Mouse (Mus musculus) layer of hippocampus, postnatal 14 days (tissue): ENCODE measurements around the gene B4galt4. TPM values are rescaled to one million over a fixed set of nuclear protein-coding genes. Genes with fewer than 3 reads are reported as not detected.
"Not testable (repeated sequence)": the region's sequence is repeated elsewhere in the genome, so short reads cannot be mapped to it uniquely, and the experiment has no call there.

Experiments
- DNase-seq, 2 experiments: peaks; one replicate each; pipeline ENCODE4 v3.0.0; 2021 to 2022; ENCODE audit warnings: low spot score in 2 of 2, mixed read lengths in 1 of 2
- total RNA-seq, 2 experiments: library from RNA; stranded (reverse); gene quantifications; 2 replicates each; pipeline ENCODE4 v1.2.3; 2021

B4galt4 gene
- total RNA-seq, 2 experiments from 2014 or later = 28.1 to 35.9 TPM

DNA sequence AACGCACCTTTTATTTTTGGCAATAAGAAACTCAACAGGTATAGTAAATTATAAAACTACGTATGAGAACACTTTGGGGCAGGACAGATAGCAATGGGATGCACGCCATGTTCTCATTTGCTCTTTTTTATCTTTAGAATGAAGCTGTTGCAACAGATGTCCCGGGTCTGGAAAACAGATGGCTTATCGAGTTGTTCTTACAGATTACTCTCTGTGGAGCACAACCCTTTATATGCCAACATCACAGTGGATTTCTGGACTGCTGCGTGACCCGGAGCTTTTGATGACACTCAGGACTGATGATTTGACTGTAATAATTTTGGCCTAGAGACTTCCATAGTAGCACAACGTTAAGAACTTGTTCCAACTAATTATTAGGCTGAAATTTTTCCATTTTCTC lies 25.7 kb downstream of the B4galt4 start:
- peak; percentile 67 to 84 for DNase-seq

DNA sequence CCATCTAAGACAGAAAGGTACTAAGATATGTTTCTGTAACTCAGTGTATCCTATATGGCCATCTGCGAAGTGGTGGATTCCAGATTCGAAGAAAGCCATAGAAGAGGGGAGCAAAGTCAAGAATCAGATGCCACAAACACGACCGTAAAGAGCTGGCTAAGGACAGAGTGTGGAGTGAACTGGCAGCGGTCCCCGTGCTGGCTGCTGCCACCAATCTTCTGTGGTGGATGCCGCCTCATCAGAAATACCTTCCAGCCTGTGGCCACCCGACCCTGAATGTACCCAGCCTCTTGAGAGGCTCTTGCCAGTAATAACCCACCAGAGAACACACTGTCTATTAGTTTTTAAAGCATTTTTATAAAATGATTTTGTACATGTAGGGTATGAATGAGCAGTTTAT lies 26.3 kb downstream of the B4galt4 start:
- DNase-seq = no peak

DNA sequence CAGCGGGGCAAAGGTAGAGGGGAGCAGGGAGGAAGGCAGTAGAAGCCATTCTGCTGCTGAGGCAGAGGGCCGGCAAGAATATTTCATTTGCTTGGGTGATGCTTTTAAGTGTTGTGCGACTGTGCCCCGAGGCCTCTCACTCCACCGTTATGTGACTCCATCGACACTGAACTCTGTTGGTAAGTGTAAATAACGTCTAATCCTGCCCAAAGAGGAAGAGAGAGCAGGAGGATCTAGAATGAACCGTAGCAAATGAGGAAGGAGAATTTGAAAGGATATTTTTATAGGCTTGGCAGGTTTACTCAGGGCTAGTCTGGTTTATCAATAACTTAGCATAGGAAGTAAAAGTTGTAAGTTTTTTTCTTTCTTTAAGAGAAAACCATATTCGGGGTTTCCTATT lies 27.5 kb downstream of the B4galt4 start:
- no peak for DNase-seq

DNA sequence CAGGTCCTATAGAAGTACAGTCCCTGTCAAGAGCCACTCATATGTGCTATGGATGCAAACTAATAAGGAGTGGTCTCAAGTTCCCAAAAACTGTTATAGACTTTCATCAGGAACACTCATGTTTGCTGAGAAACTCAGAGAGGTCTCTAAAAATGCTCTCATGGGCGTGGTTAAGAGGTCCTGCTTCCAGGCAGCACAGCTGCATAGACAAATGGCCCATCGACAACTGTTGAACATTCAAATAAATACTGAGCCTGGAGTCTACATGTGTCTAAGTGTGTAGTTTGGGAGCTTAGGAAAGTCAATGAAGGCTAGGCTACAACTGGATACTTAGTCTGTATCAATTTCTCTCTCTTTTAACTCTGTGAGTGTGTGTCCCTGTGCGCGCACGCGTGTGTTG lies 29.1 kb downstream of the B4galt4 start:
- no peak for DNase-seq

DNA sequence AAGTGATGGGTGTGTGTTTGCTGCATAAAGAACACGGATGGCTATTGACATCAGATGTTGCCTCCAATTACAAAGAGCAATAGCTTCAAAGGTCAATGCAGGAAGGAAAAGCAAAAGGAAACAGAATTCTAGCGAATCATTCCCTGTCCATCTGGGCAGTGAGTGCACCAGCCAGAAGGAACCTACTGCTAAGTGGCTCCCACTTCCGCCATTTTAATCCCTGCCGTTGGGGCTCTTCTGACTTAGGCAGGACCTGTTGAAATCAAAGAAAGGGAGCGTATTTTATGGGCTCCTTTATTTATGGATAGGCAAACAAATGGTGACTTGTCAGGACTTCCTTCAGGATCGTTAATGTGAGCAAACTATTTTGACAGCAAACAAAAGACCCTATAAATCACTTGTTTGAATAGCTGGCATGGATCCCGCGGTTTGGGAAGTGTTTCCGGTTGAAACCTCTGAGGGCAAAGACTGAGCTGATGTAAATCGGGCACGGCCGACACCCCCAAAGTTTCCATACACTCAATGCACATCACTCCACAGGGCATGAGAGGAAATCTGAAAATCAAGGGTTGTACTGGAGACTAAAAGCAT lies 30.9 kb downstream of the B4galt4 start:
- no peak for DNase-seq

DNA sequence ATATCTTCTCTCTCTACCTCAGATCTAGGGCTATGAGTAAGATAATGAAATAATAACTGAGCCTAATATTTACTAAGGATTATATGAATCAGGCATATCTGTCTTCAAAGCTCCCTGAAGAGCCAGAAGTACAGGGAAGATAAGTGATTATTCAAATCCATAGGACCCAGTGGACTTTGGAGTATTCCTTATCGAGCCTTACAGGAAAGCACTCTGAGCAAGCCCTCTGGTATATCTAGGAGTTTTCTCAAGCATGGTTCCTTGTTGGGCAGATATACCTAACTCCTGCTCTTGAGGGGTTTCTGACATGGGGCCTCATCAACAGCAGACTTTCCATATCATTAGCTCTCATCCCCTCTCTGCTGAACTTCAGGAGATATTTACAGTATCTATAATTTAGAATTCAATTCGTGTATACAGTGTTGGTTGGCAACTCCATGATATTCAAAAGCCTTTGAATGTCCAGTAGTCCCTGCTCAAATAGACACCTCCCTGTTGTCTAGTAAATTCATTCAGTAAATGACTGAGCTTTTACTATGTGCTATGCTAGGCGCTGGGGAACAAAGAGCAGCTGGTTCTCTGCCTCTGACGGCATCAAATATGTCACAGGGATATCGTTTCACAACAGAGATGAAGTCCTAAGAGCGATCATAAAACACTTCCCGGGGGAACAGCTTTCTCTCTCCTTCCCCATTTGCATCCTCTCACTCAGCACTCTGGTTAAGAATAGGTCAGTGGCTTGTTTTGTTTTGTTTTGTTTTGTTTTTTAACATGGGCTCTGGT lies 33.1 kb downstream of the B4galt4 start:
- DNase-seq = no peak

DNA sequence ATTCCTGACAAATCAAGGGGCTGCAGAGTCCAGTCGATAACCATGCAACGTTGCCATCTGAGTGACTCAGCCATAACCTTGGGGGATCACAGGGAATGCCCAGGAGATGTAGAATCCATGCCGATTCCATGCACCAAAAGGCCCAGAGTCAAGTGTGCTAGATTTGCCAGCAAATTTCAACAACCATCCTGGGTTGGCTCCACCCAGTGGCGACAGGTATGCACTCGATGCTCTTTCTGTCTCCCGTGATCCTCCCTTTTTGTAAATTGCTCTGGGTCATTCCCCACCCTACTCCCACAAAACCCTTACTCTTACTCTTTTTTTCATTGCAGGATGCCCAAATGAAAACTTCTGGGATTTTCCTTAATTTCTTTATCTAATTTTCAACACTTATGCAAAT lies 34.3 kb downstream of the B4galt4 start:
- no peak for DNase-seq

DNA sequence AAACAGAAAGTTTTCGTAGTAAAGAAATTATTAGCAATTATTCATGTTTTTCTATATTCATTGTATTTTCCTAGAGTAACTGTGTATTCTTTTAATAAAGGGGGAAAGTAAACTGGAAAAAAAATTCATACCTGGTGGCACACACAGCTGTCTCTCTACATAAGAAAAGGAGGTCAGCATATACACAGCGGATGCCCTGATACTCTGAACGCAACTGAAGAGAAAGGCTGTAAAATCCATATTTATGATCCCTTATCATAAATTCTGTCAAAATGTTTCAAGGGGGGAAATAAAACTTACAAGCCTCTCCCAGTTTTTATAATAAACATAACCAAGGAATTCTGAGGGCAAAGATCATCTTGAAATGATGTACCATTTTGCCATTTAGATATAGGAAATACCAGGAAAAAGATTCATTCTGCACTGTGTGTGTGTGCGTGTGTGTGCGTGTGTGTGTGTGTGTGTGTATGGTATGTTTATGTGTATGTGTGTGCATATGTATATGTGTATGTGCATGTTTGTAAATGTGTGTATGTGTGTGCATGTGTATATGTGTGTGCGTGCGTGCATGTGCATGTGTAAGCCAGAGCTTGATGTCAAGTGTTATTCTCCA lies 39.0 kb downstream of the B4galt4 start:
- no peak for DNase-seq

DNA sequence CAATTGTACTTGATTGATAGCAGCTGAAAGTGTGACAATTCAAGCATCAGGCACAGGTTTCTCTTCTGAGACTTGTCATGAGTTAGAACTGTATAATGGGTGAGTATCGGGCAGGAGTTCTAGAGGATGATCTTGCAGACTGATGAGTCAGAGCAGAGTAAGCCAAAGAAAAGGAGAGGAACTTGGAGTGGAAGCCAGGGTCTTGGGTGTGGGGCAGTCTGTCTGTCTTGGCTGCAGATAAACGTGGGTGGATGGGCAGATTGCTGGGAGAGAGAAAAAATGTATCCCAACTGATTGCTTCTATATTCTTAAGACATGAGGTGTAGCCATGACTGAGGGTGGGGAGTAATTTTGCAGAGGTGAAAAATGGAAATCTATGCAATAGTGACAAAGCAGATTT lies 39.9 kb downstream of the B4galt4 start:
- DNase-seq = no peak

DNA sequence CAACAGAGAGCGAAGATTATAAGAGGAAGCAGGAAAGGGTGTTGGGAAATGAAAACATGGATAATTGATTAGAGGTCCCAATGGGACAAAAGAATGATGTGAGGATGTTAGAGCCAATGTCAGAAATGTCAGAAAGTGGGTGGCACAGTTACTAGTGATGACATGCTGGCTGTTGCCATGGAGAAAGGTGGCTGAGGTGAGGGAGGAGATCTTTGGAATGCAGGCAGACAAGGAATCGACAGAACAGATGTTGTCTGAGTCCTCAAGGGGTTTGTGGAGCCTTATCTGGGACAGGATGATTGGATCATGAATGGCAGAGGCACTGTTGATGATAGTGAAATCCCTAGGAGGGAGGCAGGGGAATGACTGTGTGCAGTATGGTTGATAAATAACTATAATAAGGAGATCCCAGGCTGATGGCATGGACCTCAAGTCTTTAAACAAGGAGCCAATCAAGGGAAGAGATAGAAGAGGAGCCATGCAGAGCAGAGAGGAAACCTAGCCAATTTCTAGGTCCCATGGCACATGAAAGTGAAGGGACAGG lies 40.5 kb downstream of the B4galt4 start:
- no peak for DNase-seq

DNA sequence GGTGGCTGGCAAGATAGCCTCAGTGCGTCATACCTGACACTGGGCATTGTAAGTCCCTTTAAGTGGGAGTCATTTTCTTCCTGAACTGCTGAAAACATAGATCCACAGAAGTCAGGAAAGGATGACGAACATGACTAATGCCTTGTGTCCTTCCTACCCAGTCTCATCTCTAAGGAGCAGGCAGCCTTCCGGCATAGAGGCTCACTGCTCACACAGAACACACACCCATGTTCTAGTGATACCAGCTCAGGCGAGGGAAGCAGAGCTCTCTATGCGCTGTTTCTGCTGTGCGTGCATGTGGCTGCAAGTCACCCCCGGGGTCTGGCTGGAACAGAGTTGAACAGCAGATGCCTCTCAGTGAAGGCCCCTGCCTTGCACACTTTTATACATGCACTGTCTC lies 43.2 kb downstream of the B4galt4 start:
- no peak for DNase-seq

DNA sequence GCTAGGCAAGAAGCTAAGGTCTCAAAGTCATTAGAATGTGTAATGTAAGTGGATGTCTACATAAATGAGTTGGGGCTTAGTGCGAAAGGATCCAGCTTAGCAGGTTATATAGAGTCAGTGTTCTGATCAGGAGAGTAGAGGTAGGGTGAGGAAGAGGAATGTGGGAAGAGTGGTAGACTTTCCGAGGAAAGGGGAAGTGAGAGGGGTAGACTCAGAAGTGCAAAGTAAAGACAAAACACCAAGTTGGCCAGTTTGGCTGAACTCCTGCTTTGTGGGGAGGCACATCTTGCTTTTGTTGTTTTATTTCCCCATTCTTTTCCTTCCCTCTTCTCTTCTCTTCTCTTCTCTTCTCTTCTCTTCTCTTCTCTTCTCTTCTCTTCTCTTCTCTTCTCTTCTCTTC lies 47.0 kb downstream of the B4galt4 start:
- no peak for DNase-seq

DNA sequence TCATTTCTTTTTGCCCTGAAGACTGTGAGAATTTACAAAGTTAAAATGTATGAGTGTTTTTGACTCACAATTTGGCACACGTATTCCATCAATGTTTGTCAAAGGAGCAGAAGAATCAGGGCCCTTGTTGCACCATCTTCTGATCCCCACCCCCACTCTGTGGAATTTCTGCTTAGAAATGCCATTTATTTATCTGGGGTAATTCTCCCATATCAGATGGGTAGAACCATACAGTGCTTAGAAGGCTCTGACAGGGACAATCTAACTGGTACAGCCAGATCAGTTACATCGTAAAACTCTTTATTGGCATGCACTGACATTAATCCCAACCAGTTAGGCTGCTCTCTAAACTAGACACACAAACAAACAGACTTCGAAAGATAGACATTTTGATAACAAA lies 47.9 kb downstream of the B4galt4 start:
- DNase-seq = no peak

DNA sequence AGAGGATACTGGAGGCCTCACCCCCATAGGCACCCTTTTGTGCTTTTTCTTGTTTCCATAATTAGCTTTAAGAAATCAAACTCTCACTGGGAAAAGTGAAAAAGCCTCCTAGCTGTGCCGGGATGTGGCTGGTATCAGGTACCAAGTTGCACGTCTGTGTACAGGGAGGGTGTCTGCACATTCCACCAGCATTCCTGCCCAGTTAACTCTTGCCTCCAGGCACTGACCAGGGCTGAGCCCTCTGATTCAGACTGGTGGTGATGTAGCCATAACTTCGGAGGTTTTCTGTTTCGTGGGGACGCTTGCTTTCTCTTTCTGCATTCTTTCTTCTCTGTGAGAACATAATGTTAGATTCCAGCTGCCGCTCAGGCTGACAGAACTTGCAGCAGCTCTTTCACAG lies 51.1 kb downstream of the B4galt4 start:
- DNase-seq = no peak

DNA sequence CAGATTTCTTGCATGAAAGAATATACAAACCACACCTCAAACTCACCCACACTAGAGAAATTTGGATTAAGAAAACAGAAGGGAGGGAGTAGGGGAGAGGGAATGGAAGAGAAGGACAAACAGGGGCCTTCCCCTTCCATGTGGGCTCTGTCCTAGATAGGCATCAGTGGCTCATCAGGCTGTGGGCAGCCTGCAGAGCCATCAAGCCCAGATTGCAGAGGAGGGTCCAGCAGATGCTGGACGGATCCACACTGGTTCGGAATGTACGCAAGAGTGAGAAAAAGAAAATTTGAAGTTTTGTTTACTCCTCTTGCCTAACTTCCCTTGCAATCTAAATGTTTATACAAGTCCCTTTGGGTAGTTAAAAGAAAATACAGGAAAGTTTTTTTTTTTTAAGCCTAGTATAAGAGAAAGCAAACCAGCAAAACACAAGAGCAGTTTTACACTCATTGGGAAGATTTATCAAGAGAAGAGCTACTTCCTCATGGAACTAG lies 56.9 kb downstream of the B4galt4 start:
- DNase-seq = no peak

DNA sequence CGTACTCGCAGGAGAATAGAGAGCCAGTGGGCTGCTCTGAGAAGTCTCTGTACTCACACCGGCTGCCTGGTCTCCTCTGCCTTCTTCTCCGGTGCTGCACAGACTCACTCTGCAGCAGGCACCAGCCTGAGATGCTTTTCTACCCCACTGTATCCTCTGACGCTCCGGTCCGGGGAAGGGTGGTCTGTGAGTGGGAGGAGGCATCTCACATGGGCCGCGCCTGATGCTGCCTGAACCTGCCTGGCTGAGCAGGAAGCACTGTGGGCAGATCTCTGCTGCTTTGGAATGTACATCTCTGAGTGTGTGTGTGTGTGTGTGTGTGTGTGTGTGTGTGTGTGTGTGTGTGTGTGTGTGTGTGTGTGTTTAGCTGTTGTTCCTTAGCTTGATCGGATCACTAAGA lies 58.0 kb downstream of the B4galt4 start, which contains the start of gene Upk1b:
Gene Upk1b, minus strand, starts transcription at position 238 of the 400 bp plus-strand sequence.
- DNase-seq = no peak

DNA sequence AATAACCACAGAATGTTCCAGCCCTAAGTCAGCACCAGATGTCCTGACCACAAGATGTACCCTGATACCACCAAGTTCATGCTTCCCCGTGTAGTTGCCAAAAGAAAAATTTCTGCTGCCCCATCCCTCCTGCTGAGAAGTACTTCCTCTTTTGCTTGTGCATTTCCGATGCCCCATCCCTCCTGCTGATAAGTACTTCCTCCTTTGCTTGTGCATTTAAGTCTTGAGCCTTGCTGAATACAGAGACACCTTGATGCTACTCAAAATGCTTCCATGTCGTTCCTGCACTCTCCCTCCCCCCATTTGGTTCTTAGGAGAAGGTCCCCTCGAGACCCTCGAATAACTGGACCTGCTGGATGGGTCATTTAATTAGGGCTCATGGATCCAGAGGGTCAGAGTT lies 65.7 kb downstream of the B4galt4 start:
- not testable (repeated sequence) for DNase-seq

DNA sequence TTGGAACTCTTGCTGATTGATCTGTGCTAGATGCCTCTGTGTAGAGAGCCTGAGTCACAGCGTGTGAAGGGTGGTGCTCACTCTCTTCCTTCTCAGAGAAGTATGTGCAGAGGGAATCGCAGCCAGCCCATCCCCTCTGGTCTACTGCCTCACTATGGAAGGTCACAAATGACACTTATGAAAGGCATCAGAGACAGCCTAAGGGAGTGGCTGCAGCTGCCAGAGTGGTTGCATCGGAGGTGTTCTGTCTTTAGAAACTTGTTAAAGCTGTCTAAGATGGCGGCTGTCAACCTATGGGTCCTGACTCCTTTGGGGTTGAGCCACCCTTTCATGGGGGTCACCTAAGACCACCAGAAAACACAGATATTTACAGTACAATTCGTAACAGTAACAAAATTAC lies 68.1 kb downstream of the B4galt4 start:
- DNase-seq = no peak

DNA sequence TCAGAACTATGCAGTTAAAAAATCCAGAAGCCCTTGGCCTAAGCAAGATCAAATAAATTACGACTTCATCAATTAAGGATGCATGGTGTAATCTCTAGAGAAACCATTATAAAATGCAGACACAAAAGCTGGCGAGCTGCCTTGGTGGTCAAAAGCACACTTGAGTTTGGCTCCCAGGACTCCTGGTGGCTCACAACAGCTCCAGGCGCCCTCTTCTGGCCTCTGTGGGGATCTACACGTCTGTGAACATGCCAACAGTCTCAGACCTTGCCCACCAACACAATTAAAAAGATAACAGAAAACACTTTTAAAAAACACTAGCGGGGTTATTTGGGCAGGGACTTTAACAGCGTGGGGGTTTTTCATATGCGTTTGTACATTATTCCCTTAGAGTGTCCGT lies 70.5 kb downstream of the B4galt4 start:
- DNase-seq = peak; percentile 69 to 78
